Mouse (Mus musculus) cortical plate, adult 2 months (tissue): Measurements from ENCODE around the gene Lrrc41. TPM values are rescaled to one million over a fixed set of nuclear protein-coding genes. Genes with fewer than 3 reads are reported as not detected.

Source experiments
- H3K27ac ChIP-seq: fragments of 200-500 bp; 2 replicates; pipeline ENCODE4 v1.5.1; 2012; ENCODE audit warnings: low read length, control low read depth, inconsistent platforms; ENCODE audit not compliant: insufficient read depth
- H3K4me1 ChIP-seq: fragments of 200-500 bp; 2 replicates; pipeline ENCODE4 v1.6.1; 2011; ENCODE audit warnings: low read length; ENCODE audit not compliant: control insufficient read depth, insufficient read depth
- H3K4me3 ChIP-seq: fragments of 200-500 bp; 2 replicates; pipeline ENCODE4 v1.5.1; 2011; ENCODE audit warnings: mild to moderate bottlenecking, low read length, control low read depth; ENCODE audit not compliant: insufficient read depth
- CTCF ChIP-seq: fragments of 200-500 bp; IDR thresholded peaks from 2 replicates; pipeline ENCODE4 v1.5.1; 2011; ENCODE audit warnings: mild to moderate bottlenecking, control low read depth, low read length; ENCODE audit not compliant: insufficient read depth; ENCODE audit errors: extremely low read depth
- POLR2A ChIP-seq: fragments of 200-500 bp; IDR thresholded peaks from 2 replicates; pipeline ENCODE4 v1.6.1; 2011; ENCODE audit warnings: mild to moderate bottlenecking, low read length, control low read depth; ENCODE audit not compliant: insufficient read depth; ENCODE audit errors: extremely low read depth
- polyA plus RNA-seq: library from polyadenylated mRNA; depleted of rRNA; stranded (reverse); fragments of >200 nt; gene quantifications from 2 replicates; pipeline ENCODE4 v1.2.3, GENCODE M21; 2012

Lrrc41 gene
- polyA plus RNA-seq, 1 experiment = 32.3 TPM

DNA sequence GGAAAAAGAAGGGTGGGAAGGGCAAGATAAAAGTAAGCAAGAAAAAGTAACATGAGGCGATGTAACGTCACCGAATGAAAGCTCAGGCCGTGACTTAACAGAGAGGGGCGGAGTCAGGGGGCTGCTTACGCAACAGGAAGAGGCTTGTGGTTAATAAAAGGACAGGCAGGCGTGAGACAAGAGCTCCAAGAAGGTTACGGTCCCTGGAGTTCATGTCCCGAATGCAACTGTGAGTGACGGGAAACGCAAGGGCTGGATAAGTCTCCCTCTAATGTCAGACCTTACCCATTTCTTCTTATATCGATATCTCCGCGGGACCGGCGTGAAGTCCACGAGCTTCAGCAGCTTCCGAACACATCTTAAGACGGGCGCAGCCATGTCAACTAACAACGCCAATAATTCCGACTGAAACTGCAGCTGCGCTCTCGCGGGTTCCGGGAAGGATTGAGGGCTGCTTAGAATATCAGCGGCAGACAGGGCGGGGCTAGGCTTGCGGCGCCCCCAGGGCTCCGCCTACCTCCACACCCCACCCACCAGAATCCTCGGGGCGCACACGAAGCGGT, 21.6 kb upstream of the Lrrc41 start, which contains the start of gene Nsun4:
Gene Nsun4, minus strand, starts transcription at position 478 of the 563 bp plus-strand sequence.
- H3K4me1 ChIP-seq = no peaks in the 10 kb centered on the region
- H3K4me3 ChIP-seq = peak within 1 kb of the TSS; percentile 53
- TF ChIP-seq POLR2A = peak; percentile 72
- TF ChIP-seq CTCF = no peak
- H3K27ac ChIP-seq = peak within 1 kb of the TSS; percentile 54

- no peaks in the 10 kb centered on the region for H3K4me1 ChIP-seq
- no peak overlapping the region for H3K27ac ChIP-seq
- no peak overlapping the region for H3K4me3 ChIP-seq
- TF ChIP-seq POLR2A = no peak
- no peak for TF ChIP-seq CTCF
These were observed 17.5 kb upstream of the Lrrc41 start for GRCm38 (mm10) chr4:116057559-116057958.

GRCm38 (mm10) chr4:116059012-116059726, 15.9 kb upstream of the Lrrc41 start:
- Histone ChIP-seq H3K4me1 (no peaks in the 10 kb centered on the region), H3K27ac (no peak overlapping the region), H3K4me3 (no peak overlapping the region)
- TF ChIP-seq CTCF (no peak), POLR2A (no peak)

DNA sequence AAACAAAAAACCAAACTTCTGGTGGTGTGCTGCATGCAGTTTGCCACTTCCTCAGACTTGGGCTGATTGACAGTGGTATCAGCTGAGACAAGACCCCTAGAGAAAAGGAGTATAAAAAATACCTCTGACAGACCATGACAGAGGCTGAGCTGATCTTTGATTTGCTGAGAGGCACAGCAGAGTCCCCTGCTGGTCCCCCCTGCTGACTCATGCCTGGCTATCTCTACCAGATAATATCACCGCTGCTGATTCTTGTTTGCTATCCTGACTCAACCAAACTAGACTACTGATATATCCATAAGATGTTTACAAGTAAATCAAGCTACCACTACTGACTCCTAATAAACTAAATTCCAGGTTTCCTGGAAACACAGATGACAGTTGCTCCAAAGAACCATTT, 11.2 kb upstream of the Lrrc41 start:
- Histone ChIP-seq H3K27ac (no peak overlapping the region), H3K4me1 (no peaks in the 10 kb centered on the region), H3K4me3 (no peak overlapping the region)
- TF ChIP-seq CTCF = no peak
- TF ChIP-seq POLR2A = no peak

DNA sequence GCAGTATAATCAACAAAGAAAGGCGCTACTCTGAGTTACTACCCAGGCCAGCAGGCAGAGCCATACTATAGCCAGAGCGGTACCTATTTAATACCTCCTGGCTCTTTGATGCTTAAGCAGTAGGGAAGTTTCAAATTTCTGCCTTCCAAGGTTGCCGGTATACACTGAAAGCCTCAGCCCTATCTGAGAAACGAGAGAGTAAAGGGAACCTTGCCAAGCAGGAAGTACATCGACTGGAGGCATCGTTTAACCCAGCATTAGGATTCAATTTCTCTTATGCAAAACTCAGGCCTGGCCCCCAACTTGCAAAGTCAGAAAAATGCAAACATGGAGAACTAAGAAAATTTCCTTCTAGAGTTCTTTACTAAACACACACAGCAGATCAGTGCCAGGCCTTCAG, 5.0 kb upstream of the Lrrc41 start:
- no peak for TF ChIP-seq POLR2A
- TF ChIP-seq CTCF = no peak
- Histone ChIP-seq H3K27ac (no peak overlapping the region), H3K4me1 (peaks cover 4% of the 10 kb centered on the region), H3K4me3 (no peak overlapping the region)

- TF ChIP-seq CTCF (peak; percentile 21; the same call in 1 of the 2 replicates), POLR2A (no peak)
- no peak overlapping the region for H3K27ac ChIP-seq
- peak overlapping the region; percentile 59; the same call in 1 of the 2 replicates for H3K4me3 ChIP-seq
- H3K4me1 ChIP-seq = peaks cover 6% of the 10 kb centered on the region
These were observed 1.9 kb upstream of the Lrrc41 start for GRCm38 (mm10) chr4:116073146-116073545.

DNA sequence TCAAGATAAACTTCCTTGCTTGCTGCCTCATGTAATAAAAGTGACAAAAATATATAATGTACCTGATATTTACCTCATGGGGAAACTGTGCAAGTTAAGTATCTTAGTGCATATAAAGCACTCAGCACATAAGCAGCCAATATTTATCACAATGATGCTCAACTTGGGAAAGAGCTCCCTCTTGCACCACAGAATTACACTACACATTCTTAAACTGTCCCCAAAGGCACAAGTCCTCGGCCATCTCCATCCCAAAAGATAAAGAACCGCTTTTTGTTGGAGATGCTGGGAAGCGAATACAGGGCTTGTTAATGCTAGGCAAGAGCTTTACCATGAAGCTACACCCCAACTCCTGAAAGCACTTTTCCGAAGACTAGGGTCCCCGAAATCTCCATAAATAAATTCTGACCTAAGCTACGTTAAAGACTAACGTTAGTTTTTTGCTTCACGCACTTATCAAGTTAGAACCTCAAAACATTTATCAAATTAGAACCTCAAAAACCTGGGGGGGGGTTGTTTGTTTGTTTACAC, 859 bp upstream of the Lrrc41 start:
- Histone ChIP-seq H3K4me1 (peaks cover 6% of the 10 kb centered on the region), H3K4me3 (peak overlapping the region; percentile 59), H3K27ac (no peak overlapping the region)
- TF ChIP-seq POLR2A = no peak
- 0 out of 2 replicates have a peak, but pooled peaks have one; percentile 9 for TF ChIP-seq CTCF

DNA sequence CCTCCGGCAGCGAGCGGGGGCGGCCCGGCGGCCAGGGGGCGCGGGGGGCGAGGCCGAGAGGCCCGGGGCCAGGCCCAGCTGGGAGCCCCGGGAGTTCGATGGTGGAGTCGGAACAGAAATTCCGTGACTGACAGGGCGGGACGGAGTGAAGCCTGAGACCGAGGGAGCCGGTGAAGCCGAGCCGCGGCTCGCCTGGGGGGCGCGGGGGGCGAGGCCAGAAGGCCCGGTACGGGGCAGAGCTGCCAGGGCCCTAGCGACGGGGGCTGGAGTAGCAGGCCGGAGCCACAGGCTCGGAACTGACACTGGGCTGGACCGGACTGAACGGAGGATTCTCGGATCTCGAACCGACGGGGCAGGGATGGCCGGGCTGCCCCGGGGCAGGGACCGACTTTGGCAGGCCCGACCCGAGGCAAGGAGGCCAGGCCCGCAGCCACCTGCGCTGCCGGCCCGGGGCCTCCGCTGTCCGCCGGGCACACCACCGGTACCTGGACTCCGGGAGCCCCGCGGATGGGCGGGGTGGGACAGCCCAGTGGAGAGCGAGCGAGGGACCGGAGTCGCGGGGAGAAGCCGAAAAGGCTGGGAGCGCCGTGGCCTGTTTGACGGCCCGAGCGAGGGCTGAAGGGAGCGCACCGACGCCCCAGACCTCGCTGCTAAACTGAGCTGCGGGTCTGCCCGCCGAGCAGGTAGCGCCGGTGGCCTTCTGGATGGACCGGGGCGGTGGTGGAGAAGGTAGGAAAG, 731 bp downstream of the Lrrc41 start:
- TF ChIP-seq CTCF = no peak
- TF ChIP-seq POLR2A = no peak
- Histone ChIP-seq H3K4me3 (peak overlapping the region; percentile 59), H3K27ac (peak overlapping the region; percentile 78), H3K4me1 (peaks cover 6% of the 10 kb centered on the region)

DNA sequence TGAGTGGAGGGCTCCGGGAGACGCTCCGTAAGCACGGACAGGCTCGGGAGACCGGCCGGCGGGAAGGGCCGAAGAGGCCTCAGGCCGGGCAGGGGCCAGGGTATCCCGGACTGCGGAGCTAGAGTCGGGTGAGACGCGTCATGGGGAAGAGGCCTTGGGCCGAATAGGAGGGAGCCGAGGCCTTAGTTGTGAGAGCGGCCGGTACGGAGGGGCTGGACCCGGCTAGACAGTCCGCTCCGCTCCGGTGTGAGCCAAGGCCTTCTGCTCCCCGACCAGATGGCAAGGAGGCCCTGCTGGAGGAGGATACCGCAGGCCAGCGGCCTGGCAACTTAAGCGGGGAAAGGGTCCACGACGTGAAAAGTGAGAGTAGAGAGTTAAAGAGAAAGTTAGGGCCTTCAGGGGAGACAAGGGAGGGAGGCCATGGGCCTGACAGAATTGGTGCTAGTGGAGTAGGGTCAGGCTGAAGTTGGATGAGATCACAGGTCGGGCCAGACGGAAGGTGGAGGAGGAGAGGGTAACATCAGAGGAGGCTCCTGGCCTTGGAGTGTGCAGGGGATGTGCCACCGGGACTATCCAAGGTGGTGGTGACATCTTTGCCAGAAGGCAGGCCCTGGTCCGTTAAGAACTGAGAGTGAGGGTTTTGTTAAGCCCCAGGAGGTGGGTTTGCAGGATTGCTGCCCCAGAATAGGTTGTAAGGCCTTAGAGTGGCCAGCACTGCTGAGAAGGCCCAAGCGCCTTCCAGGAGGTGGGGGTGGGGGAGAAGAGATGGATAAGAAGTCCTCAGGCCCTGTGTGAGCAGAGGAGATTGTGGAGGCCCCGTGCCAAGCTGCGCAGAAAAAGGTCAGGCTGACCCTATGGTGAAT, 1.5 kb downstream of the Lrrc41 start:
- no peak for TF ChIP-seq CTCF
- no peak for TF ChIP-seq POLR2A
- H3K4me1 ChIP-seq = peaks cover 6% of the 10 kb centered on the region
- H3K4me3 ChIP-seq = peak overlapping the region; percentile 59
- H3K27ac ChIP-seq = peak overlapping the region; percentile 78
